In genomic region chr8:126021932-126022331, GRCm38 (mm10) we compare ENCODE assay signal across 25 mouse cellular contexts. TPM values are rescaled to one million over a fixed set of nuclear protein-coding genes. Genes with fewer than 3 reads are reported as not detected.
DNase-seq lines count a peak whose midpoint lies in the region; ATAC-seq and TF ChIP-seq lines count a peak whose summit lies in the region.
"Had no signal": no experiment of that assay in that cellular context is flagged by ENCODE, and none has a peak within 500 bp of the region (broad histone marks: within the 10 kb centered on the region; RNA-seq: fewer than 3 reads in every experiment).

No protein-coding gene starts in this region.

- peak overlapping the region; percentile 15 for H3K4me3 ChIP-seq in cerebellum, adult 2 months (replicated peaks; ENCODE audit: insufficient read depth, low read depth, low read length)
- H3K4me3 ChIP-seq: forebrain, embryonic 10.5 days; forebrain, embryonic 13.5 days; heart, embryonic 12.5 days; heart, embryonic 15.5 days; hindbrain, embryonic 10.5 days; hindbrain, embryonic 13.5 days; intestine, embryonic 15.5 days had no signal

- H3K27ac ChIP-seq in cerebellum, adult 2 months (ENCODE audit: insufficient read depth, low read length): peak overlapping the region; percentile 88
- H3K27ac ChIP-seq: forebrain, embryonic 10.5 days; forebrain, embryonic 13.5 days; heart, embryonic 15.5 days; hindbrain, embryonic 10.5 days; hindbrain, embryonic 13.5 days; intestine, embryonic 15.5 days had no signal

- H3K27me3 ChIP-seq in cerebellum, adult 2 months (ENCODE audit: control insufficient read depth, insufficient read depth, low read length): no peaks in the 10 kb centered on the region
- H3K27me3 ChIP-seq: forebrain, embryonic 13.5 days; heart, embryonic 12.5 days; heart, embryonic 15.5 days; hindbrain, embryonic 13.5 days; intestine, embryonic 15.5 days had no signal

- ATAC-seq in cerebellum, adult (ENCODE audit: insufficient number of reproducible peaks, low FRiP score, low TSS enrichment): 0 out of 2 replicates have a peak, but pooled peaks have one; percentile 16
- peak; percentile 71 for ATAC-seq in frontal cortex, adult (ENCODE audit: low TSS enrichment)
- ATAC-seq: activated CD4-positive, CD25-positive, alpha-beta regulatory T cell, adult 4 months; forebrain, embryonic 13.5 days; forebrain, embryonic 16.5 days; hindbrain, embryonic 16.5 days; intestine, embryonic 15.5 days had no signal

- H3K4me1 ChIP-seq in cerebellum, adult 2 months (ENCODE audit: control insufficient read depth, insufficient read depth, low read length): peaks cover 64% of the 10 kb centered on the region
- H3K4me1 ChIP-seq: forebrain, embryonic 10.5 days; heart, embryonic 12.5 days; heart, embryonic 15.5 days; hindbrain, embryonic 10.5 days; hindbrain, embryonic 13.5 days had no signal

- 11% methylated on average over 8 of the region's 8 CpGs for WGBS in cerebellum, adult 2 months

- TF ChIP-seq POLR2A in cerebellum, adult 2 months (IDR thresholded peaks at IDR 0.05; ENCODE audit: borderline replicate concordance, insufficient read depth, low read length): no peak

- no peak for DNase-seq in cerebellum, postnatal 10 days
- DNase-seq in cerebellum, adult 2 months: peak; percentile 64 to 77
- DNase-seq in cerebellum, adult 11-12 months: no peak
- no peak for DNase-seq in frontal cortex, postnatal 36 days (ENCODE audit: low spot score in 2 of 2)
- peak; percentile 57 for DNase-seq in layer of hippocampus, adult 9-11 months
- DNase-seq in layer of hippocampus, postnatal 25 days (ENCODE audit: extremely low spot score in 1 of 2, low spot score in 1 of 2): no peak
- DNase-seq: adrenal gland, adult 8-10 months; adrenal gland, postnatal 25 days; gastrocnemius, postnatal 25 days; heart, adult 18-20 months; heart, postnatal 10 days; heart, postnatal 36 days; kidney, adult 11 months had no signal

- no peak for TF ChIP-seq CTCF in cerebellum, adult 2 months (IDR thresholded peaks at IDR 0.05; ENCODE audit: borderline replicate concordance, insufficient read depth, low read depth, low read length)

RNA-seq across cellular contexts. Expression of gene Kcnk1, which starts 27.0 kb away (rescaled TPM):
- 206 and 213 TPM in 2 replicates for polyA plus RNA-seq in cerebellum, adult 2 months (2012; rRNA removed)
- 10 to 100 TPM; 78.3 to 82.5 TPM for total RNA-seq in layer of hippocampus, postnatal 25 days (2021)
- polyA plus RNA-seq: activated CD4-positive, CD25-positive, alpha-beta regulatory T cell, adult 4 months had no signal

Comparison
In these comparisons a context has a peak if more than half of its experiments do, and no peak if none do; other contexts are left out.
1. DNase-seq: peak in cerebellum, adult 2 months (2 of 2) and layer of hippocampus, adult 9-11 months (single experiment); none in cerebellum, postnatal 10 days (0 of 2), cerebellum, adult 11-12 months (single experiment), frontal cortex, postnatal 36 days (0 of 2) and layer of hippocampus, postnatal 25 days (0 of 2).